Mouse (Mus musculus): ENCODE results near the gene 1110051M20Rik. TPM values are rescaled to one million over a fixed set of nuclear protein-coding genes. Genes with fewer than 3 reads are reported as not detected.
A peak's percentile ranks its signal among the peaks of the same experiment; 100 is the strongest.

The 1110051M20Rik gene
- polyA plus RNA-seq, 1 experiment from 2014 or later, result 161 TPM

DNA sequence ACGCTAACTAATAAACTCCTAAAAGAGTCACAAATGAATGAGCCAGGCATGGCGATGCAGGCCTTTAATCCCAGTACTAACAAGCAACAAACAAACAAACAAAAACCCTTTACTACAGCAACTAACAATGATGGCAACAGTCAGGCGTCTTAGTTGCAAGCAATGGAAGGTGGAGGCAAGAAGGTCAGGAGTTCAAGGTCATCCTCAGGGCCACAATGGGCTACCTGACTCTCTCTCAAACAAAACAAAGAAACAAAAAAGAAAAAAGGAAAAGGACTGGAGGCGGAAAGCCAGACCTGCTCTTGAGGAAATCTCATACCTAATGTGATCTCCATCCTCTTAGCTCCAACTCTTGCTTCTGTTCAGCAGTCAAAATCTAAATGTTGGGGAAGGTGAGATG lies 39.4 kb downstream of the 1110051M20Rik start:
- ATAC-seq (ENCODE audit: low FRiP score, low read depth), result no peak
- H3K4me1 ChIP-seq (replicated peaks), result 0 out of 2 replicates have a peak, but pooled peaks cover 2% of the 10 kb centered on the region
- 85% methylated on average over 4 of the region's 4 CpGs for WGBS
- no peak overlapping the region for H3K27ac ChIP-seq (replicated peaks)
- H3K9ac ChIP-seq, result no peak overlapping the region
- no peaks in the 10 kb centered on the region for H3K9me3 ChIP-seq
- no peaks in the 10 kb centered on the region for H3K36me3 ChIP-seq
- no peak overlapping the region for H3K4me2 ChIP-seq
- no peak overlapping the region for H3K4me3 ChIP-seq
- H3K27me3 ChIP-seq, result no peaks in the 10 kb centered on the region

DNA sequence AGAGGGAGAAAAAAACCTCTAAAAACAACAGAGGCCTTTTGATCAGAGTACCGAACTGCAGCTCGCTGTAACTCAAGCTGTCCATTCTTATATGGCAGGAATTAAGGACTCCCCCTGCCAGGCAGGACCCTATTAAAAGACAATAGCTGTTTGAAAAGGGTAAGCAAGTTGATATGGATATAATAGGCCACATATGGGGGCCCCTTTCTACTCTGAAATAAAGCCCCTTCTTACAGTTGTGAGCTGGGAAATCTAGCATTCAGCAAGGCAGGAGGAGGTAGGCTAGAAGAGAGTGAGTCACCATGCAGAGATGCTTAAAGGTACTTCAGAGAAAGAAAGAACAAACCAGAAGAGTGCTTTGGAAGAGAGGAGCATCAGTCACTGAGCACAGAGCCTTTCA lies 44.8 kb downstream of the 1110051M20Rik start:
- H3K4me2 ChIP-seq, result no peak overlapping the region
- no peaks in the 10 kb centered on the region for H3K27me3 ChIP-seq
- no peak overlapping the region for H3K9ac ChIP-seq
- H3K4me1 ChIP-seq (replicated peaks), result peaks cover 12% of the 10 kb centered on the region
- no peaks in the 10 kb centered on the region for H3K36me3 ChIP-seq
- H3K4me3 ChIP-seq, result no peak overlapping the region
- H3K9me3 ChIP-seq, result no peaks in the 10 kb centered on the region
- H3K27ac ChIP-seq (replicated peaks), result peak overlapping the region; percentile 62; the same call in 1 of the 2 replicates
- ATAC-seq (ENCODE audit: low FRiP score, low read depth), result no peak
- WGBS, result 6% methylated on average over 2 of the region's 2 CpGs

- 21% methylated on average over 3 of the region's 3 CpGs for WGBS
- Histone ChIP-seq H3K27me3 (no peaks in the 10 kb centered on the region), H3K4me2 (no peak overlapping the region), H3K27ac (replicated peaks) (peak overlapping the region; percentile 62), H3K9ac (no peak overlapping the region), H3K9me3 (no peaks in the 10 kb centered on the region), H3K4me1 (replicated peaks) (peaks cover 12% of the 10 kb centered on the region), H3K36me3 (no peaks in the 10 kb centered on the region), H3K4me3 (no peak overlapping the region)
- ATAC-seq (ENCODE audit: low FRiP score, low read depth), result no peak
Measured at GRCm38 (mm10) chr2:91399168-91399567, 45.3 kb downstream of the 1110051M20Rik start.

DNA sequence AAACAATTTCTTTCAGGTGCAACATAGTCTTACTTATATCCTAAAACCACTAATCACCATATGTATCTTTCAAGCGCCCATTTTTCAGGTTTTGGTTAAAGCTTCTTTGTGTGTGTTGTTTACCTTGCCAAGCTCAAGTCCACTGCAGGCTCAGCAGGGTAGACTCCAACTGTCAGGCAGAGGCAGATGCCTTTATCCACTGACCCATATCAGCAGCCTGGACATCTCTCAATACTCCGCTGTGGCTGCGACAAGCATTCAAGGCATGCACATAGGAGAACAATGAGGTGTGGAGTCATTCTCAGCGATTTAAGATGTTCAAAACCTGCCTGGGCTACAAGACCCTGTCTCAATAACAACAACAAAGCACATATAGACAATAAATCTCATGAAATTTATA lies 50.4 kb downstream of the 1110051M20Rik start:
- ATAC-seq (ENCODE audit: low FRiP score, low read depth), result no peak
- 43% methylated on average over 4 of the region's 4 CpGs for WGBS
- Histone ChIP-seq H3K4me2 (no peak overlapping the region), H3K36me3 (no peaks in the 10 kb centered on the region), H3K9ac (no peak overlapping the region), H3K27ac (replicated peaks) (no peak overlapping the region), H3K27me3 (no peaks in the 10 kb centered on the region), H3K9me3 (no peaks in the 10 kb centered on the region), H3K4me1 (replicated peaks) (peaks cover 3% of the 10 kb centered on the region; the same call in 1 of the 2 replicates), H3K4me3 (no peak overlapping the region)

DNA sequence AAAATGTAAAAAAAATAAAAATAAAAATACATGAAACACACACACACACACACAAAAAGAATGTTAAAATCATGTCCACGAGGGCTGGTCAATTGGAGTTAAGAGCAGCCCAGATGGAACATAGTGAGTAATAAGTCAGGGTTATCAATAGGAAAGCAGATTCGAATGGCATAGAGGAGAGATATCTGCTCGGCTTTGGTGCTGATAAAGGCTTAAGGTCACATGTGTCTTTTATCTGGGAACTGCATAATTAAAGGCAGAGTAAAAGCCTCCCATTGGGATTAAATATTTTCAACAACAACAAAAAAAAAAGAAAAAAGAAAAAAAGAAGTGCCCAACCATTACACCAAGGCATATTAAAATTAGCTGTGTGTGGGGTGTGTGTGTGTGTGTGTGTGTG lies 55.8 kb downstream of the 1110051M20Rik start:
- no peak for ATAC-seq (ENCODE audit: low FRiP score, low read depth)
- Histone ChIP-seq H3K36me3 (no peaks in the 10 kb centered on the region), H3K9me3 (no peaks in the 10 kb centered on the region), H3K9ac (no peak overlapping the region), H3K27ac (replicated peaks) (no peak overlapping the region), H3K4me1 (replicated peaks) (no peaks in the 10 kb centered on the region; the same call in 1 of the 2 replicates), H3K4me3 (no peak overlapping the region), H3K27me3 (no peaks in the 10 kb centered on the region), H3K4me2 (no peak overlapping the region)
- WGBS, result 65% methylated on average over 3 of the region's 3 CpGs

DNA sequence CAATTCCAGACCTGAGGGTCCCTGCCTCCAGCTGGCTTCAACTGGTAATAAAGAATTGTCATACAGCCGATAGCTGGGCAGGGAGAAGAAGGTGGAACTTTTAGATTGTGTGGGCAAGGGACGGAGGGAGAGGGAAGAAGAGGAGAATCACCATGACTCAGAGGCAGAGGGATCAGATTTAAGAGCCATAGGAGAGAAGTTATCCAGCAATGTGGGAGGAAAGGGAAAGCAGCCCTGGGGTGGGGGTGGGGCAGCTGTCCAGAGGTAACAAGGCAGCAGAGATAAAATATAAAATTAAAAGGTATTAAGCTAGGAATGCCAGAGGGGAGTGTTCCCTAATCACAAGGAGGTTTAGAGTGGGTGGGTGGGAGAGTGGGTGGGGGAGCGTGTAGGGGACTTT lies 56.2 kb downstream of the 1110051M20Rik start:
- Histone ChIP-seq H3K9me3 (no peaks in the 10 kb centered on the region), H3K36me3 (no peaks in the 10 kb centered on the region), H3K27ac (replicated peaks) (no peak overlapping the region), H3K27me3 (no peaks in the 10 kb centered on the region), H3K4me3 (no peak overlapping the region), H3K9ac (no peak overlapping the region), H3K4me1 (replicated peaks) (no peaks in the 10 kb centered on the region; the same call in 1 of the 2 replicates), H3K4me2 (no peak overlapping the region)
- no peak for ATAC-seq (ENCODE audit: low FRiP score, low read depth)
- WGBS, result 77% methylated on average over 3 of the region's 3 CpGs

- 87% methylated on average over 6 of the region's 6 CpGs for WGBS
- ATAC-seq (ENCODE audit: low FRiP score, low read depth), result no peak
- H3K4me1 ChIP-seq (replicated peaks), result no peaks in the 10 kb centered on the region; the same call in 1 of the 2 replicates
- no peaks in the 10 kb centered on the region for H3K36me3 ChIP-seq
- no peak overlapping the region for H3K9ac ChIP-seq
- H3K27me3 ChIP-seq, result no peaks in the 10 kb centered on the region
- no peak overlapping the region for H3K4me3 ChIP-seq
- H3K4me2 ChIP-seq, result no peak overlapping the region
- 0 out of 2 replicates have a peak overlapping the region, but pooled peaks have one; percentile 6 for H3K27ac ChIP-seq (replicated peaks)
- no peaks in the 10 kb centered on the region for H3K9me3 ChIP-seq
Measured at GRCm38 (mm10) chr2:91387287-91387958, 57.1 kb downstream of the 1110051M20Rik start.

- H3K9ac ChIP-seq, result no peak overlapping the region
- H3K27ac ChIP-seq (replicated peaks), result peak overlapping the region; percentile 6; the same call in 1 of the 2 replicates
- no peaks in the 10 kb centered on the region for H3K36me3 ChIP-seq
- 65% methylated on average over 5 of the region's 5 CpGs for WGBS
- H3K9me3 ChIP-seq, result no peaks in the 10 kb centered on the region
- no peak for ATAC-seq (ENCODE audit: low FRiP score, low read depth)
- H3K27me3 ChIP-seq, result no peaks in the 10 kb centered on the region
- no peaks in the 10 kb centered on the region; the same call in 1 of the 2 replicates for H3K4me1 ChIP-seq (replicated peaks)
- H3K4me3 ChIP-seq, result no peak overlapping the region
- H3K4me2 ChIP-seq, result no peak overlapping the region
Measured at GRCm38 (mm10) chr2:91386547-91387286, 57.8 kb downstream of the 1110051M20Rik start.

DNA sequence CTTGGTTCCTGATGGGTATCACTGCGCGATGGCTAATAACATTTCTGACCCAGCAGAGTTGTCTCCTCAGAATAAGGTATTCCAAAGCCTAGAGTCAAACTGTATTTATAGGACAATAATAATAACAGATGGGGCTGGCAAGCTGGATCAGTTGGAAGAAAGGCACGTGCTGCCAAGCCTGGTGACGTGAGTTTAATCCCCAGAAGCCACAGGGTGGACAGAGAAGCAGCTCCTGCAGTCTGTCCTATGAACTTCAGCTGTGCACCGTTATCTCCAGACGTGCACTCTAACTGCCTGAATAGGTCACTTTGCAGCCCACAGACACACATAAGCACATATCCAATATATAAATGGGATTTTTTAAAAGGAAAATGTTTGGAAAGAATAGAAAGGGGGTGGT lies 61.2 kb downstream of the 1110051M20Rik start:
- H3K27me3 ChIP-seq, result no peaks in the 10 kb centered on the region
- 82% methylated on average over 6 of the region's 6 CpGs for WGBS
- H3K36me3 ChIP-seq, result no peaks in the 10 kb centered on the region
- H3K4me1 ChIP-seq (replicated peaks), result no peaks in the 10 kb centered on the region; the same call in 1 of the 2 replicates
- H3K4me3 ChIP-seq, result no peak overlapping the region
- ATAC-seq (ENCODE audit: low FRiP score, low read depth), result no peak
- no peak overlapping the region for H3K4me2 ChIP-seq
- H3K27ac ChIP-seq (replicated peaks), result no peak overlapping the region
- no peak overlapping the region for H3K9ac ChIP-seq
- H3K9me3 ChIP-seq, result no peaks in the 10 kb centered on the region

GRCm38 (mm10) chr2:91377038-91377437 lies 67.5 kb downstream of the 1110051M20Rik start:
- 42% methylated on average over 7 of the region's 7 CpGs for WGBS
- 0 out of 2 replicates have a peak overlapping the region, but pooled peaks have one; percentile 4 for H3K27ac ChIP-seq (replicated peaks)
- no peak overlapping the region for H3K9ac ChIP-seq
- no peaks in the 10 kb centered on the region for H3K27me3 ChIP-seq
- no peak overlapping the region for H3K4me2 ChIP-seq
- no peaks in the 10 kb centered on the region for H3K36me3 ChIP-seq
- no peak for ATAC-seq (ENCODE audit: low FRiP score, low read depth)
- no peaks in the 10 kb centered on the region for H3K9me3 ChIP-seq
- H3K4me3 ChIP-seq, result no peak overlapping the region
- H3K4me1 ChIP-seq (replicated peaks), result peaks cover 5% of the 10 kb centered on the region; the same call in 1 of the 2 replicates

GRCm38 (mm10) chr2:91370314-91370713 lies 74.2 kb downstream of the 1110051M20Rik start:
- peaks cover 5% of the 10 kb centered on the region; the same call in 1 of the 2 replicates for H3K36me3 ChIP-seq
- H3K9me3 ChIP-seq, result no peaks in the 10 kb centered on the region
- no peaks in the 10 kb centered on the region for H3K27me3 ChIP-seq
- no peak overlapping the region for H3K9ac ChIP-seq
- ATAC-seq (ENCODE audit: low FRiP score, low read depth), result no peak
- H3K4me3 ChIP-seq, result no peak overlapping the region
- no peak overlapping the region for H3K27ac ChIP-seq (replicated peaks)
- WGBS, result 84% methylated on average over 2 of the region's 2 CpGs
- no peak overlapping the region for H3K4me2 ChIP-seq
- no peaks in the 10 kb centered on the region for H3K4me1 ChIP-seq (replicated peaks)

DNA sequence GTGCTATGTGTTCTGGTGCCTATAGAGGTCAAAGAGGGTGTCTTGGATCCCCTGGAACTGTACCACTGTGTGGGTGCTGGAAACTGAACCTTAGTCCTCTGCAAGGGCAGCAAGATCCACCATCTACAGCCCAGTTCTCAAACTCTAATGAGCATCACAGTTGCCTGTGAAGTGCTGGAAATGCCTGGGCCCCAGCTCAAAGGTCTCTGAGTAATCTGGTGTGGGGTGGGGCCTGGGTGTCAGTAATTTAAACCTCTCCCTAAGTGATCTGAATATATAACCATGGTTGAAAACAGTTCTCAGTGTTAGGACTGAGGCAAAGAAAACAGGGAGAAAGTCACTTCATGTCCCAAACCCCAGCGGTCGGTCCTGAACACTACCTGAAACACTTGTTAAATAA lies 81.2 kb downstream of the 1110051M20Rik start:
- Histone ChIP-seq H3K4me3 (no peak overlapping the region), H3K9me3 (no peaks in the 10 kb centered on the region), H3K36me3 (peaks cover 5% of the 10 kb centered on the region; the same call in 1 of the 2 replicates), H3K27me3 (no peaks in the 10 kb centered on the region), H3K9ac (no peak overlapping the region), H3K4me1 (replicated peaks) (peaks cover 5% of the 10 kb centered on the region; the same call in 1 of the 2 replicates), H3K4me2 (no peak overlapping the region), H3K27ac (replicated peaks) (no peak overlapping the region)
- ATAC-seq (ENCODE audit: low FRiP score, low read depth), result no peak
- WGBS, result 98% methylated on average over 2 of the region's 2 CpGs

All from hindbrain, embryonic 15.5 days (tissue).